Mouse (Mus musculus): ENCODE measurements around the gene Speer2. TPM values are rescaled to one million over a fixed set of nuclear protein-coding genes. Genes with fewer than 3 reads are reported as not detected.

The Speer2 gene
- not detected for total RNA-seq (2021)

GRCm38 (mm10) chr16:69863644-69864043 lies at the start of gene Speer2:
Gene Speer2, minus strand, starts transcription at chr16:69863744.
- no peak for DNase-seq

- DNase-seq = no peak
These were observed 40.8 kb upstream of the Speer2 start for GRCm38 (mm10) chr16:69904303-69904702.

DNA sequence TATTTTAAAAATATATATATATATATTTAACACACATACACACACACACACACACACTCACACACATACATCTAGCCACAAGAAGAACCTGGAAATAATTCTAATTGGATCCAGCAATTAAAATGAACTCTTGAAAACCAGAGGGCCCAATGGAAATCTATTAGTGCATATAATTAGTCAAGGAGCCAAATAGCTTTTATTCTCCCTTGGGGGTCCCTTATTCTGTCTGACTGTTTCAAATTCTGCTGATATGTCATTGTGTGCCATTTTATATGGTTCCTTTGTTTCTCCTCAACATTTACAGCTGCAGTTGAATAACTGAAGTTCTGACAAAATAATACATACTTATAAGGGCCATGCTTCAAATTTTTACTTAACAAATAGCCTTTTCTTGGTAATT lies 17.2 kb upstream of the Speer2 start:
- DNase-seq = no peak

GRCm38 (mm10) chr16:69836628-69837027 lies 26.9 kb downstream of the Speer2 start:
- DNase-seq = no peak

- no peak for DNase-seq
These were observed 49.9 kb downstream of the Speer2 start for GRCm38 (mm10) chr16:69813652-69814051.

Data from heart, postnatal 4 days (tissue).